Mouse (Mus musculus) limb, embryonic 14.5 days (tissue): ENCODE measurements around the gene Aloxe3. TPM values are rescaled to one million over a fixed set of nuclear protein-coding genes. Genes with fewer than 3 reads are reported as not detected.

Experiments
- ATAC-seq: fragments of 200-750 bp; cut with Nextera tagmentation; 2 replicates; pipeline ENCODE4 v1.8.0; 2017; ENCODE audit warnings: low read depth, moderate number of reproducible peaks, moderate TSS enrichment; ENCODE audit not compliant: low FRiP score
- DNase-seq: peaks from one replicate; pipeline ENCODE4 v3.0.0-alpha.2; 2015; ENCODE audit warnings: low spot score
- H3K27ac ChIP-seq: fragments of 300-500 bp; sonication (generic); replicated peaks from 2 replicates; pipeline ENCODE4 v1.5.1; 2014; ENCODE audit warnings: low read depth, mild to moderate bottlenecking, low read length, moderate library complexity, mixed read lengths
- H3K27me3 ChIP-seq: fragments of 300-500 bp; sonication (generic); 2 replicates; pipeline ENCODE4 v1.6.1; 2014; ENCODE audit warnings: low read length, mixed read lengths; ENCODE audit not compliant: control insufficient read depth, insufficient read depth
- H3K36me3 ChIP-seq: fragments of 300-500 bp; sonication (generic); 2 replicates; pipeline ENCODE4 v1.6.1; 2014; ENCODE audit warnings: mild to moderate bottlenecking, low read length, moderate library complexity, mixed read lengths; ENCODE audit not compliant: control insufficient read depth, insufficient read depth
- H3K4me1 ChIP-seq: fragments of 300-500 bp; sonication (generic); 2 replicates; pipeline ENCODE4 v1.6.1; 2014; ENCODE audit warnings: antibody characterized with exemption, low read length, mixed read lengths; ENCODE audit not compliant: control insufficient read depth, insufficient read depth
- H3K4me2 ChIP-seq: fragments of 300-500 bp; sonication (generic); replicated peaks from 2 replicates; pipeline ENCODE4 v1.6.1; 2014; ENCODE audit warnings: low read depth, mild to moderate bottlenecking, low read length, moderate library complexity; ENCODE audit not compliant: severe bottlenecking
- H3K4me3 ChIP-seq: fragments of 300-500 bp; sonication (generic); replicated peaks from 2 replicates; pipeline ENCODE4 v1.5.1; 2014; ENCODE audit warnings: low read length
- H3K9ac ChIP-seq: fragments of 300-500 bp; sonication (generic); 2 replicates; pipeline ENCODE4 v1.6.1; 2014; ENCODE audit warnings: mild to moderate bottlenecking, low read depth, low read length, moderate library complexity; ENCODE audit not compliant: severe bottlenecking
- H3K9me3 ChIP-seq: fragments of 300-500 bp; sonication (generic); 2 replicates; pipeline ENCODE4 v1.6.1; 2016; ENCODE audit warnings: low read length; ENCODE audit not compliant: control insufficient read depth
- POLR2A ChIP-seq: fragments of 200-500 bp; IDR thresholded peaks from 2 replicates; pipeline ENCODE4 v1.8.0; 2012; ENCODE audit warnings: inconsistent platforms, mild to moderate bottlenecking, moderate library complexity, borderline replicate concordance; ENCODE audit not compliant: insufficient read depth, insufficient read length; ENCODE audit errors: extremely low read depth
- WGBS: fragments of 180-500 bp; shearing (Covaris S2); extraction: QIAGEN DNeasy Blood & Tissue Kit; methylation state at CpG from one replicate; pipeline ENCODE4 v1.1.7; 2014; 5-methylcytosine and 5-hydroxymethylcytosine counted together
- polyA plus RNA-seq, 2 experiments: library from polyadenylated mRNA; depleted of rRNA in 1 of 2; stranded (reverse) in 1 of 2; unstranded in 1 of 2; fragments of >200 nt; fragmentation: Nextera tagmentation in 1 of 2; extraction: Ambion mirVana in 1 of 2; gene quantifications; 2 replicates each; pipeline versions ENCODE4 v1.2.1 to v1.2.3; 2012 to 2014

Aloxe3 gene
- polyA plus RNA-seq, 2 experiments: 1.6 TPM

- Histone ChIP-seq H3K9me3 (no peaks in the 10 kb centered on the region), H3K27me3 (no peaks in the 10 kb centered on the region), H3K9ac (no peak overlapping the region), H3K27ac (no peak overlapping the region; the same call in 1 of the 2 replicates), H3K36me3 (peaks cover 26% of the 10 kb centered on the region), H3K4me2 (no peak overlapping the region), H3K4me1 (peaks cover 19% of the 10 kb centered on the region), H3K4me3 (no peak overlapping the region)
- ATAC-seq: no peak
- TF ChIP-seq POLR2A: no peak
- DNase-seq: no peak
- WGBS: 31% methylated on average over 4 of the region's 4 CpGs
Measured at GRCm38 (mm10) chr11:69087082-69087481, 38.6 kb upstream of the Aloxe3 start.

DNA sequence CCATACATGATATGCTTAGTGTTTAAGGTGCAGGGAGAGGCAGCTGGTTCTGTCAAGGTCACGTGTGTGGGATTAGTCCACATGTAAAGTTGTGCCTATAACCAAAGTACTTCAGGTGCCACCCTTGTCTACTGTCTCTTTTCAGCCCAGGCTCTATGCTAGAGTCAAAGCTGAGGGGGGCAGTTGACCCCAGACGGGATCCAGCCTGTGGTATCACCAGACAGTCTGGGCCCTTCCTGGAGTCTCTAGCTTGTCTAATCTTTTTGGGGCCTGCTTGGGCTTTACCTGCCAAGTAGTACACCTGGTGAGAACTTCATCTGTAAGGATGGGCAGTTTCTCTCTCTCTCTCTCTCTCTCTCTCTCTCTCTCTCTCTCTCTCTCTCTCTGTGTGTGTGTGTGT is 38.1 kb upstream of the Aloxe3 start:
- H3K4me3 ChIP-seq: no peak overlapping the region
- peaks cover 19% of the 10 kb centered on the region for H3K4me1 ChIP-seq
- peaks cover 32% of the 10 kb centered on the region for H3K36me3 ChIP-seq
- TF ChIP-seq POLR2A: no peak
- 56% methylated on average over 2 of the region's 2 CpGs for WGBS
- peak overlapping the region; percentile 99; the same call in 1 of the 2 replicates for H3K9ac ChIP-seq
- no peaks in the 10 kb centered on the region for H3K27me3 ChIP-seq
- no peaks in the 10 kb centered on the region for H3K9me3 ChIP-seq
- no peak for ATAC-seq
- no peak overlapping the region; the same call in 1 of the 2 replicates for H3K27ac ChIP-seq
- DNase-seq: no peak
- peak overlapping the region; percentile 90 for H3K4me2 ChIP-seq

DNA sequence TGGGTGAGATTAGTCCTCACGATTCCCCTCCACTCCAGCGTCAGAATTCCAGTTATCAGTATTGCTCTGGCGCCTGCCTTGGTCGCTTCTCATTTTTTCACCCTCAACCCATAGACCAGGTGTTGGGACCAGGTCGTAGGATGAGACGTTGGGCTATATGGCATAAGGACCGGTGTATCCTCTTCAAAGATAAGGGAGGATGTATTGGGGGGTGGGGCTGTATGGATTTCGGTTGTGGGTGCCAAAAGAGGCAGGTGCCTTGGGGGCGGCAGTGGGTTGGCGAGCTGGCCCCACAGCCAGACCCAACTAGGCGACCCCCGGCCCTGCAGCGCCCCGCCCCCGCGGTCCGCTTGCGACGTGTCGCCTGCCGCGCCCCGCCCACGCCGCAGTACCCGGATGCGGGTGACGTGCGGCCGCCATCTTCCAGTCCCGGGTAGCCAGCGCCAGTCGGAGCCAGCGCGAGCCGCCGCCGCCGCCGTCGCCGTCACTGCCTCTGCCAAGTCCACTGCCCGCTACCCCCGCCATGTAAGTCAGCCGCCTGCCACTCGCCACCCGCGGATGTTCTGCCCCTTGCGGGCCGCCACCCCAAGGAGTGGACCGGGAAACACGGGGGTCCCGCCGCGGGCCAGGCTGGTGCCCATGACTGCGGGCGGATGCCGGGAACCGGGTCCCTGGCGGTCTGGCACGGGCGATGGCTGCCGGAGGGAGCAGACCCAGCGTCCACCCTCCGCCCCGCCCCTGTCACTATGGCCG is 37.4 kb upstream of the Aloxe3 start, which contains the start of gene Vamp2:
Vamp2 (plus strand) TSS at position 388 of the 753 bp plus-strand sequence.
- Histone ChIP-seq H3K4me3 (peak within 1 kb of the TSS; percentile 99), H3K9me3 (no peaks in the 10 kb centered on the region), H3K27ac (peak within 1 kb of the TSS; percentile 87), H3K4me1 (peaks cover 19% of the 10 kb centered on the region), H3K4me2 (peak within 1 kb of the TSS; percentile 90), H3K36me3 (peaks cover 35% of the 10 kb centered on the region), H3K27me3 (no peaks in the 10 kb centered on the region), H3K9ac (peak within 1 kb of the TSS; percentile 99)
- 1% methylated on average over 41 of the region's 67 CpGs for WGBS
- ATAC-seq: peak; percentile 90
- TF ChIP-seq POLR2A: 0 out of 2 replicates have a peak, but pooled peaks have one; percentile 8
- peak; percentile 86 for DNase-seq

GRCm38 (mm10) chr11:69088856-69089615 is 36.7 kb upstream of the Aloxe3 start:
- H3K4me1 ChIP-seq: peaks cover 19% of the 10 kb centered on the region
- peak overlapping the region; percentile 99 for H3K4me3 ChIP-seq
- no peaks in the 10 kb centered on the region for H3K9me3 ChIP-seq
- no peak for DNase-seq
- peaks cover 35% of the 10 kb centered on the region for H3K36me3 ChIP-seq
- WGBS: 12% methylated on average over 25 of the region's 25 CpGs
- TF ChIP-seq POLR2A: no peak
- H3K27ac ChIP-seq: peak overlapping the region; percentile 87
- ATAC-seq: 0 out of 2 replicates have a peak, but pooled peaks have one; percentile 5
- H3K9ac ChIP-seq: peak overlapping the region; percentile 99
- H3K4me2 ChIP-seq: peak overlapping the region; percentile 90
- H3K27me3 ChIP-seq: no peaks in the 10 kb centered on the region

GRCm38 (mm10) chr11:69089616-69090290 is 35.9 kb upstream of the Aloxe3 start:
- 84% methylated on average over 12 of the region's 12 CpGs for WGBS
- TF ChIP-seq POLR2A: no peak
- H3K27me3 ChIP-seq: no peaks in the 10 kb centered on the region
- no peak for DNase-seq
- peak overlapping the region; percentile 99 for H3K9ac ChIP-seq
- peak overlapping the region; percentile 90 for H3K4me2 ChIP-seq
- H3K36me3 ChIP-seq: peaks cover 35% of the 10 kb centered on the region
- peak overlapping the region; percentile 99 for H3K4me3 ChIP-seq
- peaks cover 22% of the 10 kb centered on the region for H3K4me1 ChIP-seq
- no peak for ATAC-seq
- H3K27ac ChIP-seq: no peak overlapping the region
- no peaks in the 10 kb centered on the region for H3K9me3 ChIP-seq
